Mouse (Mus musculus): ENCODE measurements around the gene Tecpr2.

DNA sequence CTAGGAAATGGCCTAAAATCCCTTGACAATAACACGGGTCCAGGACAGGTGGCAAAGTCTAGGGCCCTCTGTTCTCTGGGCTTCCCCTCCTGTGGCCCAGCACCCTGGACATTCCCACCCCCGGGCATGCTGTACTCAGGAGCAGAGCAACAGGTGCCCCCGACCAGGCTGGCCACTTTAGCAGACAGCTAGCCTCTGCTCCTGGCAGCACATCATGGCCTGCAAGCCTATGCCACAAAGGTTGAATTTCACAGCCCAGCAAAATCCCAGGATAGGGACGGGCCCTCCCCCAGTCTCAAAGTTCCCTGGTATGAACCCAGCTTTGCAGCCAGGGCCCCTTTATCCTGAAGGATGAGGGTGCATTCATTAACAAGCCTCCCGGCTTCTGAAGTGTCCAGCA, 86.3 kb downstream of the Tecpr2 start:
- TF ChIP-seq CTCF (IDR thresholded peaks at IDR 0.05; ENCODE audit: borderline replicate concordance, insufficient read depth, low read length), result no peak
- TF ChIP-seq POLR2A (IDR thresholded peaks at IDR 0.05; ENCODE audit: low read depth, low read length), result no peak

All from embryonic fibroblast, embryonic 13.5 days (primary cell).